Mouse (Mus musculus) cerebellum, adult 2 months (tissue): ENCODE results near the gene Entpd2. TPM values are rescaled to one million over a fixed set of nuclear protein-coding genes. Genes with fewer than 3 reads are reported as not detected.

Experiments used
- DNase-seq, 2 experiments: peaks; one replicate each; pipeline ENCODE4 v3.0.0; 2021
- H3K27ac ChIP-seq: fragments of 200-500 bp; 2 replicates; pipeline ENCODE4 v1.5.1; 2012; ENCODE audit warnings: low read length, control low read depth, inconsistent platforms; ENCODE audit not compliant: insufficient read depth
- H3K27me3 ChIP-seq: fragments of 200-500 bp; 2 replicates; pipeline ENCODE4 v1.6.1; 2012; ENCODE audit warnings: inconsistent platforms, mild to moderate bottlenecking, low read length, moderate library complexity; ENCODE audit not compliant: control insufficient read depth, insufficient read depth
- H3K4me1 ChIP-seq: fragments of 200-500 bp; 2 replicates; pipeline ENCODE4 v1.6.1; 2011; ENCODE audit warnings: low read length; ENCODE audit not compliant: control insufficient read depth, insufficient read depth
- H3K4me3 ChIP-seq: fragments of 200-500 bp; replicated peaks from 2 replicates; pipeline ENCODE3; 2011; ENCODE audit warnings: mild to moderate bottlenecking, low read depth, low read length, control low read depth; ENCODE audit not compliant: insufficient read depth
- CTCF ChIP-seq: fragments of 200-500 bp; IDR thresholded peaks from 2 replicates; pipeline ENCODE4 v1.5.1; 2011; ENCODE audit warnings: low read depth, mild to moderate bottlenecking, control low read depth, low read length, moderate library complexity, borderline replicate concordance; ENCODE audit not compliant: insufficient read depth
- POLR2A ChIP-seq: fragments of 200-500 bp; IDR thresholded peaks from 2 replicates; pipeline ENCODE4 v1.6.1; 2011; ENCODE audit warnings: low read length, control low read depth, borderline replicate concordance; ENCODE audit not compliant: insufficient read depth
- WGBS: fragments of 180-500 bp; shearing (Covaris S2); methylation state at CpG from one replicate; pipeline ENCODE4 v1.1.7; 2018; 5-methylcytosine and 5-hydroxymethylcytosine counted together
- polyA plus RNA-seq: library from polyadenylated mRNA; depleted of rRNA; stranded (reverse); fragments of >200 nt; gene quantifications from 2 replicates; pipeline ENCODE4 v1.2.3, GENCODE M21; 2012; rRNA removed

Gene Entpd2
- polyA plus RNA-seq, result 12.3 and 12.5 TPM in 2 replicates

DNA sequence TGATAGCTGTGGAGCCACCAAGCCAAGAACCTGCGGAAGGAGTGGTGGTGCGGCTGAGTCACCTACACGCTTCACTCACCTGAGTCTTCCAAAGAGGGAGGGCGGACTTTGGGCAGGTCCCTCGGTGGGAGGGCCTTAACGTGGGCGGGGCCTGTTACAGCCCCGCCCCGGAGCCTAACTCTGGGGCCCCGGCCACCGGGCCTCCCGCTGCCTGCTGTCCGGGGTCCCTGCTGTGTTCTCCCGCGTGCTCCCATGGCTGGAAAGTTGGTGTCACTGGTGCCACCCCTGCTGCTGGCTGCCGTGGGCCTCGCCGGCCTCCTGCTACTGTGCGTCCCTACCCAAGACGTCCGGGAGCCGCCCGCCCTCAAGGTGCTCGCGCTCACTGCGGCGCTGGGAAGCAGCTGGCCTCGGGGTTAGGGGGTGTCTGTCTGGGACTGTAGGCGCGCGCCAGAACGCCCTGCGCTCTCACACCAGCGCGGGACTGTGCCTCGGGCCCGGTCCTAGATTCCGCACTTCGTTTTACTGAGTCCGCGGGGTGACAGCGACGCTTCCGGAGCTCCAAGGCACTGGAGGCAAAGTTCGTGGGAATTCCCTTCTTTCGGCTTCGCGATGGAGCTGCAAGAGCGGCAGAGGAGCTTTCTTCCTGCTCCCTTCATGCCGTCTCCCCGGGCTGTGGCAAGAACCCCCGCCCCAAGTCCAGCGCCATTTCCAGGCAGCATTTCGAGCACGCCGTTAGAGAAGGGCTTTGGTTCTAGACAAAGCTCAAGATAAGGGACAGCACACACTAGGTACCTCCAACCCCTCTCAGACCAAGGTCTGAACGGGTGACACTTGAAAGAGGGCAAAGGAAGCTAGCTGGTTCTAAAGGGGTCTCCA lies at the start of gene Entpd2:
Gene Entpd2 (plus strand): TSS at position 154 of the 876 bp plus-strand sequence.
- Histone ChIP-seq H3K4me3 (peak within 1 kb of the TSS; percentile 53), H3K27ac (peak within 1 kb of the TSS; percentile 4; the same call in 1 of the 2 replicates), H3K4me1 (peaks cover 15% of the 10 kb centered on the region), H3K27me3 (no peaks in the 10 kb centered on the region)
- peak; percentile 54 to 59 for DNase-seq
- 3% methylated on average over 56 of the region's 57 CpGs for WGBS
- 0 out of 2 replicates have a peak, but pooled peaks have one; percentile 12 for TF ChIP-seq POLR2A
- TF ChIP-seq CTCF, result no peak; the same call in 1 of the 2 replicates

DNA sequence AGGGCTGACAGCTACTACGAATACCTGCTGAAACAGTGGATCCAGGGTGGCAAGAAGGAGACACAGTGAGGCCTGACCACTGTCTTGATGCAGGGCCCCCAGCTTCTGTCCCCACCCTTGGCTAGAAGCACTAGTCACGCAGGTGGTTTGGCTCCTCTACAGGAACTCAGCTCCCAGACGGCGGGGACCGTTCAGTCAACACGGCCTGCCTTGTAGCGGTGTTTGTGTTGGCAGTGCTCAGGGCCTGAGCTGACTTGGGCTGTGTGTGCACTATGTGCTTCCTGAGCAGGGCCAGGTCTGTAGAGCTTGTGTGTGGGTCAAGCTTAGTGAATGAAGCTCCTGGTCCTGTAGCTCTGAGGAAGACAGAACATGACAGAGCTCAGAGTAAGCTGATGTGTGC lies 47.5 kb upstream of the Entpd2 start:
- no peak overlapping the region for H3K4me3 ChIP-seq
- no peak for DNase-seq
- no peak overlapping the region for H3K27ac ChIP-seq
- WGBS, result 58% methylated on average over 7 of the region's 7 CpGs
- H3K27me3 ChIP-seq, result no peaks in the 10 kb centered on the region
- no peaks in the 10 kb centered on the region for H3K4me1 ChIP-seq
- no peak for TF ChIP-seq POLR2A

DNA sequence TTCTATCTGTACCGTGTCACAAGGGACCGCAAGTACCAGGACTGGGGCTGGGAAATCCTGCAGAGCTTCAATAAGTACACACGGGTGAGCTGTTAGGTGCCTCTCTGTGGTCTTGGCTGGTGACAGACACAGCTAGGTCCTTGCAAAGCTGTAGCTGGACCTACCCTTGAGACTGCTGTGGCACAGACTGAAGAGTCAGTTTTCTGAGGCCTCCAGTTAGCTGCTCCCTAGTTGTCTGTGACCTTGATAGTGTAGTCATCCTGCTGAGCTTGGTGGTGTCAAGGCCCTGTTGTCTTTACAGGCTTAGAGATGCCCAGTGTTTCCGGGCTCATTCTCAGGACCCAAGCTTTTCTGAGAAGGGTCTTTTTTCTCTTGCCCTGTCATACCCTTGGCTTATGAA lies 46.2 kb upstream of the Entpd2 start:
- no peak for TF ChIP-seq CTCF
- no peak for TF ChIP-seq POLR2A
- Histone ChIP-seq H3K4me3 (no peak overlapping the region), H3K27me3 (no peaks in the 10 kb centered on the region), H3K27ac (no peak overlapping the region), H3K4me1 (no peaks in the 10 kb centered on the region)
- no peak for DNase-seq
- 92% methylated on average over 4 of the region's 4 CpGs for WGBS

DNA sequence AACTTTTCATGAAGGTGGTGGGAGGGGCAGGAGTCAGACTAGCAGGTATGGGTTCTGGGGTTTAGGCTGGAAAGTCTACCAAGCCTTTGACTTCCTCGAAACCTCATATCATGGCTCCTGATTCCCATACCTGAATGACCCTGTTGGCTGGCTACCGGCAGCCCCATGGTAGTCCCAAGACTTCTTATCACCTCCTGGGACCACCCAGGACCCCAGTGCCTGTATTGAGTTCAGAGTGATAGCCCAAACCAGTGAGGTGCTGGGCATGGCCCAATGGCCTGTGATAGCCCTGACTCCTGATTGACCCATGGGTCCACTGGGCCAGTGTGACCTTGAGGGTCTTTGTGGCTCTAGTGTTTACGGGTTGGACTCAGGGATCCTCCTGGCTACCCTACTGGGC lies 45.0 kb upstream of the Entpd2 start:
- no peak overlapping the region for H3K4me3 ChIP-seq
- no peak for DNase-seq
- WGBS, result 98% methylated on average over 3 of the region's 3 CpGs
- H3K27me3 ChIP-seq, result no peaks in the 10 kb centered on the region
- H3K27ac ChIP-seq, result no peak overlapping the region
- TF ChIP-seq CTCF (no peak), POLR2A (no peak)
- H3K4me1 ChIP-seq, result peaks cover 8% of the 10 kb centered on the region

DNA sequence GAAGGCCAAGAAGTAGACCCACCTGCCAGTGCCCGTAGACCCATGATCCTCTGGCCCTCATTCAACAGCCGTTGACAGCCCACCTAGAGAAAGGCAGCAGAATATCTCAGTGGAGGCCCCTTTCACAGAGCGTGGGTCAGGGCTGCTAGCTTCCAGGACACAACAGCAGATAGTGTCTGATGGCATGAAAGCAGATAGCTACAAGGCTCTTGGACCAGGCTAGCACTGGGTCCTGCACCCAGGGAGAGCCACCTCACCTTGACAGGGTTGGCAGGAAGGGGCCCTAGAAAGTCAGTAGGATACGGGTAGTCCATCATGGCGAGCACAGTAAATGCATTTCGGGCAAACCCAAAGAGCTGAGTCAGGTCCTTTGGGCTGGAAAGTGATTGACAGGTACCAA lies 41.5 kb upstream of the Entpd2 start:
- peaks cover 8% of the 10 kb centered on the region for H3K4me1 ChIP-seq
- no peaks in the 10 kb centered on the region for H3K27me3 ChIP-seq
- no peak overlapping the region for H3K4me3 ChIP-seq
- TF ChIP-seq CTCF (no peak), POLR2A (no peak)
- DNase-seq, result no peak
- no peak overlapping the region for H3K27ac ChIP-seq
- 79% methylated on average over 6 of the region's 6 CpGs for WGBS

DNA sequence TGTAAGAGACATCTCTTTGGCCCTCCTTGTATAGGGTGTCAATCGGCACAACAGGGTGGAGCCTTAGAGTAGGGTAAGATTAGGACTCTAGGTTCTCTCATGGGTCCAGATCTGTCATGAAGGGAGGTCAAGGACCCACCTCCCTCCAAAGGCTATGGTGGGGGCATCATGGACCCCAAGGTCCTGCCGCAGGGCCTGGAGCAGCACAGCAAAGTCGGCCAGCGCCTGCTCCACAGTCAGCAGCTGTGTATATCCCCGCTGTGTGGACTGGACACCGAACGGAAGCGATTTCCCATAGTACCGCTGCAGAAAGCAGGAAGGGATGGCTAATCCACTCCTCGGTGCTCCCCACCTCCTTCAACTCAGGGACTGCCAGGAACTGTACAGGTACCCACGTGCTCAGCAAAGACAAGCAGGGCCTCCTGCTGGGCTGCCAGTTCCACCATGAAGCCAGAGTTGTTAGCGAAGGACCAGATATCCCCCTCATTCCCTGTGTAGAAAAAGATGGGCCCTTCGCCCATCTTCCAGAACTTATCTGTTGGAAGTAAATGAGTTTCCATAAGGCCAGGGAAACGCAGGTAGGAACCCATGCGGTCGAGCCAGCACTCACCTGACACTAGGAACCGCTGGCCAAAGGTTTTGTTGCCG lies 40.1 kb upstream of the Entpd2 start:
- H3K4me3 ChIP-seq, result peak overlapping the region; percentile 80
- no peaks in the 10 kb centered on the region for H3K27me3 ChIP-seq
- WGBS, result 31% methylated on average over 18 of the region's 18 CpGs
- peaks cover 8% of the 10 kb centered on the region for H3K4me1 ChIP-seq
- H3K27ac ChIP-seq, result no peak overlapping the region
- TF ChIP-seq POLR2A (no peak), CTCF (no peak)
- DNase-seq, result peak in 1 of 2 experiments; percentile 42

DNA sequence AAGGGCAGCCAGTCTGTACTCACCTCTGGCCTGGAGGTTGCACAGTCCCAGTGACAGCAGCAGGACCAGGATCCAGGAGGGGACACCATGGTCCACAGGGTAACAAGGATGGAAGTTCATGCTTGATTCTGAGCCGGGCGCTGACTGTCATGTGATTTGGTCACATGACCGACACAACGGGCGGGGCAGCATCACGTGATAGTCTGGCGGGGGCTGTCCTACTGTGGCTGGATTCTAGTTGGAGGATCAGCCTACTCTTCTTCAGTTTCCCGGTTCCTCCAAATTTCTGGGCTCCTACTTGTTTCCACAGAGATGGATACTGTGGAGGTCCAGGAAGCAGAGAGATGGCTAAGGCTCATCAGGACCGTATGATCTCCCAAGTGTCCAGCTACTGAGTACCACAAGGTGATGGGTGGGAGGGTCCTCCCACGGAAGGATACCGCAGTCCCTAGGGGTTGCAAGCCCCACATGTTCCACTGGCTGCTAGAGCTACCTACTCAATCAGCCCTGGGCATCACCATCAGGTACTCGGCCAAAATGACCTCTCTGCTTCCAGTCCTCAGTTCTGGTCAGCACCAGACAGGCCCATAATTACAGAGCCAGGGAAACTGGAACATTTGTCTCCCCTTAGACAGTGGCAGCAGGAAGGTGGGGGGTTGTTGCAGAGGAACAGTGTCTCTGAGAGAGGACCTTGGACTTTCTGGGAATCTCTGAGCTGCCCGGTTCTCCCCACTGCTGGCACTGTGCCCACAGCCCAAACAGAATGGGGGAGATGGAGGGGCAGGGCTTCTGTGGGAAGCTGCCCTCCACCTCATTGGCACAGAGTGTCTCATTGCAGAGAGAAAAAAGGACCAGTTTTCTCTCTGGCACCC lies 39.2 kb upstream of the Entpd2 start, which contains the start of gene Dpp7:
Gene Dpp7 (minus strand): TSS at position 152 of the 872 bp plus-strand sequence.
- H3K27ac ChIP-seq, result 0 out of 2 replicates have a peak within 1 kb of the TSS, but pooled peaks have one; percentile 27
- no peak for TF ChIP-seq CTCF
- peak; percentile 87; the same call in 1 of the 2 replicates for TF ChIP-seq POLR2A
- peaks cover 8% of the 10 kb centered on the region for H3K4me1 ChIP-seq
- peak within 1 kb of the TSS; percentile 80 for H3K4me3 ChIP-seq
- DNase-seq, result peak; percentile 87 to 88
- H3K27me3 ChIP-seq, result no peaks in the 10 kb centered on the region
- 1% methylated on average over 13 of the region's 13 CpGs for WGBS
